Mouse (Mus musculus): ENCODE measurements around the gene Cpa5.

DNA sequence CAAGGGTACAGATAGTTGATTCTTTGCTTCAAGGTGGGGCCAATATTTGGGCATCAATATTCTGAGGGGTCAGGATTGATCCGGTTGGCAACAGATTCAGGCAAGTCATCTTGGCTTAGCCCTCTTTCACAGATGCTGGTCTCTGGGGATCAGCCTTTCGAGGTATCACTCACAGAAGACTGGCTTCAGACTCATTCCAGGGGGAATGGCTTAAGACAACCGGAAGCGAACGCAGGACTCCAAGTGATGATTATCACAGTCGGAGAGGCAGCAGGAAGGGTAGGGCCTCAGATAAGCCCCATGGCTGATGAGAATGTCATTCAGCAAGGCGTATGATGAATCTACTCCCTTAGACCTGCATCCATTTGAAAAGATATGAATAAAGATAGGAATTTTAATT lies 16.4 kb upstream of the Cpa5 start:
- TF ChIP-seq ZMIZ1 (IDR thresholded peaks at IDR 0.05; ENCODE audit: low read depth, low read length) = no peak
- TF ChIP-seq GATA1 (IDR thresholded peaks at IDR 0.05; ENCODE audit: low read depth, low read length) = no peak
- no peak for TF ChIP-seq ZKSCAN1 (IDR thresholded peaks at IDR 0.05; ENCODE audit: low read depth, low read length)
- TF ChIP-seq CTCF (IDR thresholded peaks at IDR 0.05 in 2 of 3, conservative IDR thresholded peaks at IDR 0.05 in 1 of 3; ENCODE audit: control insufficient read depth in 1 of 3, insufficient read depth in 1 of 3, low read depth in 2 of 3, low read length in 3 of 3, poor library complexity in 1 of 3, severe bottlenecking in 1 of 3) = no peak
- TF ChIP-seq KAT2A (conservative IDR thresholded peaks at IDR 0.05; ENCODE audit: low read depth, low read length) = no peak
- TF ChIP-seq POLR2AphosphoS5 (IDR thresholded peaks at IDR 0.05; ENCODE audit: borderline replicate concordance, low read depth, low read length) = no peak
- no peak for TF ChIP-seq POLR2A (IDR thresholded peaks at IDR 0.05; ENCODE audit: control insufficient read depth in 1 of 2, insufficient read depth in 1 of 2, low read depth in 1 of 2, low read length in 2 of 2, poor library complexity in 1 of 2)
- TF ChIP-seq MAX (IDR thresholded peaks at IDR 0.05; ENCODE audit: low read length) = no peak
- TF ChIP-seq RAD21 (IDR thresholded peaks at IDR 0.05; ENCODE audit: low read depth, low read length) = no peak
- no peak for TF ChIP-seq ELF1 (IDR thresholded peaks at IDR 0.05; ENCODE audit: low read depth, low read length)
- TF ChIP-seq ZC3H11A (IDR thresholded peaks at IDR 0.05; ENCODE audit: low read depth, low read length) = no peak
